Mouse (Mus musculus) MEL-GATA-1-ER (cell line): ENCODE results near the gene Pde1b.

Source experiments
- DNase-seq: peaks from one replicate; pipeline ENCODE4 v3.0.0-alpha.2; 2012; ENCODE audit warnings: low read depth; ENCODE audit errors: extremely low read depth

Pde1b gene

GRCm38 (mm10) chr15:103503660-103504059 lies 826 bp downstream of the Pde1b start:
- DNase-seq: no peak

DNA sequence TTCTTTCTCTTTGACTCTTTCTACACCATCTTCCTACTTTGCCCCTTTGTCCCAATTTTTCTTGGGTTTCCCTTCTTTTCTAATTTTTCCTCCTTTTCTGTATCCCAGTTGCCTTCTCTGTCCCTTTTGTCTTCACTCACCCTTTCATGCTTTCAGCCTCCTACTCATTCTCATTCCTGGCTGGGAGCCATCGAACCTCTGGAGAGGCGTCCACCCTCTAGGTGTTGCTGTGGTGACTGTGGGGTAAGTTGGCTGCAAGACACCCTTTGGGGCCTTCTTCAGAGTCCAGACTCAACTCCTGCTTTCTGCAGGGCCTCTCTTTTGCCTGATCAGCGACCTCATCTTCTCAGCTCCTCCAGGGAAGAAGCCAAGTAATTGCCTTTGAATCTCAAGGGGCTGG lies 6.5 kb downstream of the Pde1b start:
- no peak for DNase-seq

- no peak for DNase-seq
Measured at GRCm38 (mm10) chr15:103511652-103512051, 8.8 kb downstream of the Pde1b start.

- no peak for DNase-seq
Measured at GRCm38 (mm10) chr15:103513621-103514031, 10.8 kb downstream of the Pde1b start.

DNA sequence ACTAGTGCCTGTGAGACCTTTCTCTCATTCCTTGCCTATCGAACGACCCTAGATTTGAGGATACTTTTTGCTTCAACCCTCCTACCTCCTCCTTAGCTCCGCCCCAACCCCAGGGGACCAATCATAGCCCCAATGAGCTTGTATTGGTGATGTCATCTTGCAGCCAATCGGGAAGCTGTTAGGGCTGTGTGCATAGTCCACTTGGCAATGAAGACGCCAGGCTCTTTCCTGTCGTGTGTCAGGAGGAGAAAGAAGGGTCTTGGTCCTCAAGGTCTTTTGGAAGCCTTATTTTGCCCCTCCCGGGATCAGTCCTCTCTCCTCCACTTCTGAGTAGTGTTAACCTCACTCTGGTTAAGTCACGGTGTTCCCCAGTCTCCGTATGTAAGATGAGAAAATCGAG lies 11.3 kb downstream of the Pde1b start:
- no peak for DNase-seq

GRCm38 (mm10) chr15:103514914-103515313 lies 12.1 kb downstream of the Pde1b start:
- DNase-seq: no peak

- DNase-seq: no peak
Measured at GRCm38 (mm10) chr15:103518600-103519385, 16.0 kb downstream of the Pde1b start.

DNA sequence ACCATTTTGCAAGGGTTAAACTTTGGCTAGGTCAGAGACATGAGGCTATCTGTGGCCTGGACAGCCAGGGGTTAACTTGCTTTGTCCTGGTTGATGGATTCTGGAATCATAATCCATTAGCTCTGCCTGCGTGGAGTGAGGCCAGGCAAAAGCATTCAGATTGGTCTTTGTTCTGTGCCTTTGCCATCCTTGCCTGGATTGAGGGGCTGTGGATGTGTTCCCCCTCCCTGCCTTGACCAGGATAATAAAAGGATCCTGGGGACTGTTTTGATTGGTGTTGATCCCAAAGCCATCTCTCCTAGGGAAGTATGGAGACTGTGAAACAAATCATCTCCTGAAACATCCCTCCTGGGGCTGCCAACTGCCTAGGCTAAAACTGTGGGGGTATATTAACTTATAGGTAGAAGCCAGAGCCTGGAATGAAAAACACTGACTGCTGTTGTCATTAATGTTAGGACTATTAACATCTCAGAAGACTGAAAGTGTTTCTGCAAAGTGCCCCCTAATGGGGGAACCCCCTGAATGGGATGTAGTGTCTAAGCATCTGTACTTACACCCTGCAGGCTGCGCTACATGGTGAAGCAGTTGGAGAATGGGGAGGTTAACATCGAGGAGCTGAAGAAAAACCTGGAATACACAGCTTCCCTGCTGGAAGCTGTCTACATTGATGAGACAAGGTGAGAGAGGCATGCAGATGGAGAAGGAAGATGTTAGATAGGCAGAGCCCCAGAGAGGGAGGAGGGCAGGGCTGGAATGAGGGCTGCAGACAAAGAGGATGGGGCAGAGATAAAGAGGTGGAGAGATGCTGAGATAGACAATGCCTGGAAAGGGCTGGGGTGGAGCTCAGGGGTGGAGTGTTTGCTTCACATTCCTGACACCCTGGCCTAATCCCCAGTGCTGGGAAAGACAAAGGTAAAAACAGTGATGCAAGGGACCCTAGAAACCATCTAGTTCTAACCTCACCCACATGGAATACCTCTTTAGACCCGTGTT lies 16.8 kb downstream of the Pde1b start:
- DNase-seq: no peak

DNA sequence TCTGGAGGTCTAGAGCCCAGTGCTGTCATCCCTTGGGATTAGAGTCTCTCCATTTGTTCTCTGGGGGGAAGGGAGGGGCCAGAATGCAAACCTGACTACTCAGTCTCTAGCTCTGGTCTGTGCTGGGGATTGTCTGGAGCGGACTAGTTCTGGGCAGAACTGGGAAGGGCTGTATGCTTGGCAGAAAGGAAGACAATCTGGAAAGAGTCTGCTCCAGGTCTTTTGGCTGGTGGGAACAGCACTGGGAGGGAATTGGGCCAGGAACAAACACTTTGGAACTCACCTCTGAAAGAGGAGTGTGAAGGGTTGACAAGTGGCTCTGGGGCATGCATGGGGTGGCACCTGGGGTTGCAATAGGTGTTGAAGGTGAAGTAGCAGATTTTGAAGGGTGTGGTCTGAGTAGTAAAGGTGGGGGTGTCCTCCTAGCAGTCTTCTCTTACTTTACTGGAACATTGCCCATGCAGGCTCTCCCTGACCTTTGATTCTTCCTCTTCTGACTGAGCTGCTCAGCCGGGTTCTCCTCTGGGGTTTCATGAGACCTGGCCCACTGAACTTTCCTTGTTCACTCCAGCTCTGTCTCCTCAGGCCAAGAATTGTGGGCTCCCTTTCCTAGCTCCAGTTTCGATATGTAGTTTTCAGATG lies 19.7 kb downstream of the Pde1b start:
- DNase-seq: no peak

GRCm38 (mm10) chr15:103523156-103523555 lies 20.3 kb downstream of the Pde1b start:
- no peak for DNase-seq

- peak; percentile 4 for DNase-seq
Measured at GRCm38 (mm10) chr15:103530372-103530771, 27.5 kb downstream of the Pde1b start.

- DNase-seq: no peak
Measured at GRCm38 (mm10) chr15:103534054-103534620, 31.3 kb downstream of the Pde1b start.

- no peak for DNase-seq
Measured at GRCm38 (mm10) chr15:103535030-103535429, 32.2 kb downstream of the Pde1b start.

- no peak for DNase-seq
Measured at GRCm38 (mm10) chr15:103535786-103536185, 33.0 kb downstream of the Pde1b start.

DNA sequence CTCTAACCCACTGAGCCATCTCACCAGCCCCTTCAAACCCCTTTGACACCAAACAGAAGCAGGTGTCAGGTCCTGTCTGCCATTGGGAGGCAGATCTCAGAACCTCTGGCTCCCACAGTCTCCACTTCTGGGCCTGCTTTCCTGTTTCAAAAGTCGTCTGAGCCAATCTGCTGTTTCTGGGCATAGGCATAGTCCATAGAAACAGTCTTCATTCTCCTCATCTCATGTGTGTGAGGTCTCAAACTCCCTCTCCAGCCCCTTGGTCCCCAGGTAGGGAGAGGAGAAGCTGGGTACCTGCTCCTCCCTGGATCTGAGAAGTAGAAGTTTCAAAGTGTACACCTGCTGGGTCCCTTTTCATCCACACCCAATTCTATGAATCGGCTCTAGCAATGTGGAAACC lies 33.6 kb downstream of the Pde1b start:
- DNase-seq: no peak

GRCm38 (mm10) chr15:103537011-103537821 lies 34.4 kb downstream of the Pde1b start:
- no peak for DNase-seq

DNA sequence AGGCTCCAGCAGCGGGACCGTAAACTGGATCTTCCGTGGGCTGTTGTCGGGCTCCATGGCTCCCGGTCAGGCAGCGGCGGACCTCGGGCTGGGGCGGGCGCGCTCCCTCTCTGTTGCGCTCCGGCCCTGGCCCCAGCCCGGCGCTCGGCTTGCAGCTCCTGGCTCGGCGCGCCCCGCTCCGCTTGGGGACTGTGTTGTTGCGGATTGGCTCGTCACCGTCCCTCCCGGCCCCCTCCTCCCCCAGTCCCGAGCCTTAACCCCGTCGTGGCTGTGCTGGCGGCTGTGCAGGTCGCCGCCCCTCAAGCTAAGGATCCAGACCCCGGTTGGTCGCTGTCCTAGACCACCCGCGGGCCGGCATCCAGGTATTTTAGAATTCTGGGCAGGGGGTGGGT lies 35.0 kb downstream of the Pde1b start, which contains the start of gene Ppp1r1a:
Ppp1r1a (minus strand) TSS at position 182 of the 392 bp plus-strand sequence.
- DNase-seq: no peak

- DNase-seq: no peak
Measured at GRCm38 (mm10) chr15:103539259-103539658, 36.4 kb downstream of the Pde1b start.

GRCm38 (mm10) chr15:103540646-103541045 lies 37.8 kb downstream of the Pde1b start:
- no peak for DNase-seq

GRCm38 (mm10) chr15:103542526-103542925 lies 39.7 kb downstream of the Pde1b start:
- no peak for DNase-seq
